Mouse (Mus musculus) heart, postnatal 10 days (tissue): ENCODE results near the gene Sbno2. TPM values are rescaled to one million over a fixed set of nuclear protein-coding genes. Genes with fewer than 3 reads are reported as not detected.

Experiments used
- DNase-seq, 2 experiments: peaks; one replicate each; pipeline ENCODE4 v3.0.0; 2021
- intact Hi-C: fragments of 180-260 bp; cut with DNase I; formaldehyde crosslinking; loops from one replicate; pipeline ENCODE4 v1.15.1; 2025
- total RNA-seq, 2 experiments: library from RNA; stranded (reverse); gene quantifications; 2 replicates each; pipeline ENCODE4 v1.2.3; 2021

Sbno2 gene
- total RNA-seq, 2 experiments from 2014 or later: 15.1 to 17.6 TPM

- peak in 1 of 2 experiments; percentile 50 for DNase-seq
- intact Hi-C loops: loop anchor here (2.0 kb wide), 1 partner anchor 28 kb away; no protein-coding TSS in a partner anchor
Measured at GRCm38 (mm10) chr10:80100982-80101381, 4.4 kb downstream of the Sbno2 start.

- DNase-seq: no peak
- intact Hi-C loops: loop anchor here (1.0 kb wide), 1 partner anchor 8 kb away; no protein-coding TSS in a partner anchor
Measured at GRCm38 (mm10) chr10:80098630-80099029, 6.7 kb downstream of the Sbno2 start.

GRCm38 (mm10) chr10:80097275-80097674 lies 8.1 kb downstream of the Sbno2 start:
- intact Hi-C loops: no loop called here
- DNase-seq: no peak

GRCm38 (mm10) chr10:80095547-80095946 lies 9.8 kb downstream of the Sbno2 start:
- intact Hi-C loops: no loop called here
- peak in 1 of 2 experiments; percentile 58 for DNase-seq

- no peak for DNase-seq
- intact Hi-C loops: no loop called here
Measured at GRCm38 (mm10) chr10:80094684-80095083, 10.7 kb downstream of the Sbno2 start.

GRCm38 (mm10) chr10:80094085-80094484 lies 11.3 kb downstream of the Sbno2 start:
- intact Hi-C loops: no loop called here
- DNase-seq: no peak

GRCm38 (mm10) chr10:80092690-80093089 lies 12.7 kb downstream of the Sbno2 start:
- DNase-seq: no peak
- intact Hi-C loops: no loop called here

GRCm38 (mm10) chr10:80091527-80091926 lies 13.8 kb downstream of the Sbno2 start:
- intact Hi-C loops: no loop called here
- DNase-seq: no peak

GRCm38 (mm10) chr10:80089146-80089545 lies 16.2 kb downstream of the Sbno2 start:
- DNase-seq: no peak
- intact Hi-C loops: no loop called here

- intact Hi-C loops: no loop called here
- DNase-seq: no peak
Measured at GRCm38 (mm10) chr10:80087483-80087882, 17.9 kb downstream of the Sbno2 start.

GRCm38 (mm10) chr10:80086847-80087246 lies 18.5 kb downstream of the Sbno2 start:
- intact Hi-C loops: no loop called here
- no peak for DNase-seq

- peak; percentile 65 to 67 for DNase-seq
- intact Hi-C loops: no loop called here
Measured at GRCm38 (mm10) chr10:80084817-80085487, 20.4 kb downstream of the Sbno2 start.

- no peak for DNase-seq
- intact Hi-C loops: no loop called here
Measured at GRCm38 (mm10) chr10:80081075-80081474, 24.3 kb downstream of the Sbno2 start.

- intact Hi-C loops: no loop called here
- DNase-seq: no peak
Measured at GRCm38 (mm10) chr10:80080396-80081070, 24.8 kb downstream of the Sbno2 start.

GRCm38 (mm10) chr10:80078366-80078765 lies 27.0 kb downstream of the Sbno2 start:
- intact Hi-C loops: no loop called here

GRCm38 (mm10) chr10:80077312-80077711 lies 28.1 kb downstream of the Sbno2 start:
- intact Hi-C loops: no loop called here
- no peak for DNase-seq

More at GRCm38 (mm10) chr10:80078366-80078765, 27.0 kb downstream of the Sbno2 start:
- DNase-seq: no peak

- DNase-seq: no peak
- intact Hi-C loops: no loop called here
Measured at GRCm38 (mm10) chr10:80076386-80076785, 29.0 kb downstream of the Sbno2 start.

- no peak for DNase-seq
- intact Hi-C loops: no loop called here
Measured at GRCm38 (mm10) chr10:80075924-80076323, 29.4 kb downstream of the Sbno2 start.

GRCm38 (mm10) chr10:80074813-80075601 lies 30.4 kb downstream of the Sbno2 start:
- DNase-seq: peak; percentile 74 to 76
- intact Hi-C loops: loop anchor here (5.0 kb wide), 1 partner anchor 37 kb away; no protein-coding TSS in a partner anchor

- DNase-seq: no peak
- intact Hi-C loops: loop anchor here (2.0 to 5.0 kb wide), 2 partner anchors 28 to 39 kb away; no protein-coding TSS in a partner anchor
Measured at GRCm38 (mm10) chr10:80072623-80073489, 32.5 kb downstream of the Sbno2 start.
